Mouse (Mus musculus) thymus, postnatal 0 days (tissue): ENCODE results near the gene Olfr1045. TPM values are rescaled to one million over a fixed set of nuclear protein-coding genes. Genes with fewer than 3 reads are reported as not detected.
"Not testable (repeated sequence)": the region's sequence is repeated elsewhere in the genome, so short reads cannot be mapped to it uniquely, and the experiment has no call there.

Experiments used
- DNase-seq: peaks from one replicate; pipeline ENCODE4 v3.0.0-alpha.2; 2015; ENCODE audit warnings: low spot score
- polyA plus RNA-seq: library from polyadenylated mRNA; unstranded; fragments of >200 nt; fragmentation: Nextera tagmentation; extraction: Ambion mirVana; gene quantifications from 2 replicates; pipeline ENCODE4 v1.2.1, GENCODE M21; 2015

The Olfr1045 gene
- not detected in 2 replicates for polyA plus RNA-seq

DNA sequence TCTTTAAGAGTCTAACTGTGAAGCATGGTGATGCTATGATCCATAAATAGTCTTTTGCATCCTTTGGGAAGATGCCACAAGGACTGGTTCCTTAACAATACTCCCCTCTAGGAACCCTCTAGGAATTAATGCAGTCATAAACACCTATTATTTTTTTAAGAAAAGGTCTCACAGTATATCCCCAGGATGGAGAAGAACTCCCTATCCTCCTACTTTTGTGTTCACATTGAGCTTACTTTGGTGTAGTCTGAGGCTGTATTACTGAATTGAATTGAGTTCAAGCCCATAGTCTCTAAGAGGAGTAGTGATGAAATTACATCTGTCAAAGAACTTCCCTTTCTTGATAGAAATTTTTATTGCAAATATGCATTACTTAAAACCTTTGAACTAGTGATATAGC, at the start of gene Olfr1045:
Gene Olfr1045 (minus strand): TSS at position 101 of the 400 bp plus-strand sequence.
- DNase-seq: no peak

DNA sequence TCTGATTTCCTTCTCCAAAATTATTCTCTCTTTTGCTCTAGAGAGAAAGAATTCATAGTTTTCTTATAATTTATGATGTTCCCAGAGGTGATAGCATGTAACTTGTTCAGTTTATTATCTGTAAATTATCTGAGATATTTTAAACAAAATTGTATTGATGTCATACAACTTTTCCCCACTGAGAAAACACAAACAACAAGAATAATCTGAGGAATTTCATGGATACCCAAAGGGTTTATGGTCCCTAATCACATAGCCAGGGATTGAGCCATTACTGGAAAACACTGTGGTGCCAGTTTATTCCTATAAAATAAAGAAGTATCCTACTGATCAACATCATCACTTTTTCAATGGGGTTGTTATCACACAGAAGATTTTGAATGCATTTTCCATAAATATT, 37.4 kb upstream of the Olfr1045 start, which contains the start of gene Olfr1048:
Gene Olfr1048 (minus strand): TSS at position 101 of the 400 bp plus-strand sequence.
- DNase-seq: no peak

DNA sequence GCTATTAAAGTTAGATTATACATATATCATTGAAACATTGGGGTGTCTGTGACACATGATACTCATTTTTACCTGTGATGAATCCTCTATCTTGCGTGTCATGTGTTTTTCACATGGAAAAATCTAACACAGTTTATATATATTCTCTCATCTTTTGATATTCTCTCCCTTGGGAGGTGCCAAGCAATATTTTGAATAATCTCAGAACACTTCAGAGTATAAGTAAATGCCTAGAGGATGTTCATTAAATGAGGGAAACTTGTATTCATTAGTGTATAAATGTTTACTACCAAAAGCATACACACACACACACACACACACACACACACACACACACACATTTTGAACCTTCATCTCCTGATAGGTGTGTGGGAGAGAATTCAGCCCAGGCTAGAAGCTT, 28.5 kb upstream of the Olfr1045 start, which contains the start of gene Olfr1047:
Gene Olfr1047 (minus strand): TSS at position 101 of the 400 bp plus-strand sequence.
- DNase-seq: no peak

DNA sequence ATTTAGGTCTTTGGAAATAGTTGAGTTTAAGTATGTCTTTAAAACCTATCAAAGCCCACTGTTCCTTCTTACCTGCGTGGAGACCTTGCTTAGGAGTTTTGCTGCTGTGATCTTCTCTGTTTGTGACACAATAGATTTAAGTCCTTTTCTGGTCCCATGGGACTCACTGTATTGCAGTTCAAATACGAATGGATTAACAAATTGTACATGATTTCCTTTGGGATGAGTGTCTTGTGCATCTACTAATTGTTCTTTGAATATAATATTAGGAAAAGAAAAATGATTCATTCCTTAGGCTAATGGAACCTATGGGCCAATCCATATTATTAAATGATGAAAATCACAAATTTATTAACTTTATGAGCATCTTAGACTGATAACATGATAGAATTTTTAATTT, 16.4 kb upstream of the Olfr1045 start, which contains the start of gene Olfr1046:
Gene Olfr1046 (minus strand): TSS at position 101 of the 400 bp plus-strand sequence.
- no peak for DNase-seq

DNA sequence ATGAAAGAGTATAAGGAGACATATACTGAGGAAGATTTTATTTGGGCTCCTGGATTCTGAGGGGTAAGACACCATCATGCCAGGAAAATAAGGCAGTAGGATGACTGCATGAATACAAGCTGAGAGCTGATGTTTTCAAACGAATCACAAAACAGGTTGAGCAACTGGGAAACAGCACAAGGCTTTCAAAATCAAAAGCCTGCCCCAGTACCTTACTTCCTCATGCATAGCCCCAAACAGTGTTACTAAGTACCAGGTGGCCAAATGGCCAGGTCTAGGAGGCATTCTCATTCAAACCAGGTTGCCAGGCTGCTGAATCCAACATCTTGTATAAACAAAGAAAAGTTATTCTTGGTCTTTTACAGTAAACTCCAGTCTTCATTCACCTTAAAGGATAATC, 6.9 kb downstream of the Olfr1045 start:
- DNase-seq: no peak

DNA sequence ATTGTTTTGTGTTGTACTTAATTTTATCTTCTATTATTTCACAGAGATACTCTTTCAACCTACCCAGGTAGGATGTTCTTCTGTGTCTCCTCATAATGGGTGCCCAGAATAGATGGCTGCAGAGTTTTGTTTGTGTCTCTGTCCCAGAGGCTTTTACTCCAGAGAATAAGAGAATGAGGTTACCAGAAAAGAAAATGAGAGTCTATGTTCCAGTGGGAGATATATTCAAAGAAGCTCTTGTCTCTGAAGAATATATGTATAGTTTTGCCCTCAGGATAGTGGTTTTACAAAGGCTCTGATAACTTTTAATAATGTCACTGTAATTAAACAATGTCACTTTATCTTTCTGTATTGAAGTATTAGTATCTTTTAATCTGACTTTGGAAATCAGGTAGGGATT, 17.2 kb downstream of the Olfr1045 start, which contains the start of gene Olfr52:
Gene Olfr52 (minus strand): TSS at position 101 of the 400 bp plus-strand sequence.
- no peak for DNase-seq

DNA sequence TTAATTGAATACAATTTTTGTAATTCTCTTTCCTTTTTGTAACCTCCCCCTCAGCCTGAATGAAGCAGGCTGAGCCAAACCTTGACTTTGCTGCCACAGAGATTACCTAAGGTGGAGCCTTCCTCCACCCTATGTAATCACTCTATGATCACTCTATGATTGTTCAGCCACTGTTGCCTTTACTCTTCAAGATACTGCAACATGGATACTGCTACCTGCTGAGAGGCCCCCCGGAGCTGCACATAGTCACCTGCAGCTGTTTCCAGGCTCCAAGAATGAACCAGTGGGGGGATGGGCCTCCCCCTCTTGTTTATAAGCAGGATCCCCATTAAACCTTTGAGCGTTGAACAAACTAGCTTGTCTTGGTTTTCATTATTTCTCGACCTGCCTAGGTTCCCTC, 22.9 kb downstream of the Olfr1045 start:
- no peak for DNase-seq

DNA sequence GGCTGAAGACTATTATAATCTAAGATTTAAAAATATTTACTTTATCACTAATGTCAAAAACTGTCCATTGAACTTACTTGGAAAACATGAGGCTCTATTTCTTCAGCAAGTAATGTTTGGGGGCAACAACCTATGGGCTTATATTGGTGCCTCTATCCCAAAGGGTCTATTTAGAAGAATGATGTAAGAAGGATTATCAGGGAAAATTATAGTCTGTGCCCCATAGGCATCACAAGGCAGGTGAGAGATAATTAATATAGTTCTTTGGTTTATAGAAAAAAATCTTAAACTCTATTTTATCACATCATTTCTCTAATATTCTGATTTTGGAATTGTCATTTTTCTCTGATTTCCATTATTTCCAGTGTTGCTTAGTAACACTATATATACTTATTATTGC, 25.1 kb downstream of the Olfr1045 start, which contains the start of gene Olfr1044:
Gene Olfr1044 (minus strand): TSS at position 101 of the 400 bp plus-strand sequence.
- DNase-seq: no peak

DNA sequence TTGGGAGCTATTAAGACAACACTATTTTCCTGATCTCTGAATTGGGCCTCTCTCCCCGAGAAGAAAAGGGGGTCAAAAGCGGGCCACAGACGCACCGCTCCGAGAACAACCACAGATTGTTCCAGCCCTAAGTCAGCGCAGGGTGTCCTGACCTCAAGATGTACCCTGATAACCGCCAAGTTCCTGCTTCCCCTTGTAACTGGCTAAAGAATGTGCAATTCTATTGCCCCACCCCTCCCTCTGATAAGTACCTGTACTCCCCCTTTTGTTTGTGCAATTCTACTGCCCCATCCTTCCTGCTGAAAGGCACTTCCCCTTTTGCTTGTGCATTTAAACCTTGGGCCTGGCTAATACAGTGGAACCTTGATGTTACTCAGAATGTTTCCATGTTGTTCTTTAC, 27.4 kb downstream of the Olfr1045 start:
- not testable (repeated sequence) for DNase-seq

DNA sequence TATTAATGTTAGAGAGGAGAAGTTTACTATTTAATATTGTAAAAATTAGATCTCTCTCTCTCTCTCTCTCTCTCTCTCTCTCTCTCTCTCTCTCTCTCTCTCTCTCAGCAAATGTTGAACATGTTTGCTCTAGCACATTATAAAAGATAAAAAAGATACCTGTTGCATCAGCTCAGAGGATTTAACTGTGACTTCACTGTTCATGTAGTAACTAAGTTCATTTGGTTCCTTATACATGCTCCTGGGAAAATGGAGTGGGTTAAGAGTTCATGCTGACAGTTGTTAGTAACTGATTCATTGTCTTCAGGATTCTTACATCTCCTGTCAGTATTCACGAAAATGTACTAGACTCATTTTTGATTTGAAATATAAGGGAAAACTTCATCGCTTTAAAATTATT, 35.4 kb downstream of the Olfr1045 start, which contains the start of gene Olfr1043:
Gene Olfr1043 (minus strand): TSS at position 101 of the 400 bp plus-strand sequence.
- no peak for DNase-seq

DNA sequence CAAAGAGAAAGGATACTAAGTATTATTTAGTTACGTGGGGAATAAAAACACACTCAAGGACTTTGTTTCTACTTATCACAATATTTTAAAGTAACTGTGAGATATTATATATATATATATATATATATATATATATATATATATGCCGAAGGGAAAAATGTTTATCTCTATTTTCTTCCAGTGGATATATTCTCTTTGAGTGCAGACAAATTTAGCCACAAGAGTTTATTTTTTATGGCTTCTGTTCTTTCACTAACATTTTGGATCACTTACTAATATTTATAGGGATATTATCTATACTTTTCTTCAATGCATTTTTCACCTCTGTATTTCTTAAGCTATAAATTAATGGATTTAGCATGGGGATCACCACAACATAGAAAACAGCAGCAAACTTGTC, 41.1 kb downstream of the Olfr1045 start, which contains the start of gene Olfr1042:
Gene Olfr1042 (minus strand): TSS at position 101 of the 400 bp plus-strand sequence.
- no peak for DNase-seq

DNA sequence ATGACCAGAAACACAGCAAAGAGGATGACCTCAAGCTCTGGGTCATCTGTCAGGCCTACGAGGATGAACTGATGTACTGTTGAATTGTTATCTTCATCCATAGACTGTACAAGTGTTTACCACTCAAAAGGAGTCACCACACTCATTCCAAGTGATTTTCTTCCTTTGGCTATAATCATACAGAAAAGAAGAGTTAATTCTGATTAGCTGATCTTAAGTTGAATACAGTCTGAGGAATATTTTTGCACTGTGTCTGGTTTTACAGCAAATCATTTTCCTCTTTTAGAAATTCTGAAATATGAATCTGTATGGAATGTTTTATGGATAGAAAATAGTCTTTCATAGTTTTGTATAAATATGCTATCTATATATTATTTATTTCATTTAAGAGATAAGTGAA, 56.2 kb downstream of the Olfr1045 start, which contains the start of gene Olfr1040:
Gene Olfr1040 (minus strand): TSS at position 101 of the 400 bp plus-strand sequence.
- no peak for DNase-seq

Other genes with a start within 250 kb of the Olfr1045 start
- gene Olfr1029, start 229.1 kb downstream of the Olfr1045 start, polyA plus RNA-seq: not detected in 2 replicates
- not detected in 2 replicates for gene Olfr1030, start 223.7 kb downstream of the Olfr1045 start, polyA plus RNA-seq
- gene Olfr1031, start 212.7 kb downstream of the Olfr1045 start, polyA plus RNA-seq: not detected in 2 replicates
- gene Olfr1032, start 197.5 kb downstream of the Olfr1045 start, polyA plus RNA-seq: not detected in 2 replicates
- 1.7 and 2.3 TPM in 2 replicates for gene Olfr1033, start 182.4 kb downstream of the Olfr1045 start, polyA plus RNA-seq
- gene Olfr1034, start 157.1 kb downstream of the Olfr1045 start, polyA plus RNA-seq: 0.03 and 0.05 TPM in 2 replicates
- gene Olfr1036, start 129.0 kb downstream of the Olfr1045 start, polyA plus RNA-seq: not detected in 2 replicates
- gene Olfr1037, start 115.6 kb downstream of the Olfr1045 start, polyA plus RNA-seq: not detected in 2 replicates
- gene Olfr1039, start 67.1 kb downstream of the Olfr1045 start, polyA plus RNA-seq: not detected in 2 replicates
- gene Olfr1040, start 56.3 kb downstream of the Olfr1045 start, polyA plus RNA-seq: not detected in 2 replicates
- not detected in 2 replicates for gene Olfr1042, start 41.2 kb downstream of the Olfr1045 start, polyA plus RNA-seq
- gene Olfr1043, start 35.5 kb downstream of the Olfr1045 start, polyA plus RNA-seq: not detected in 2 replicates
- not detected in 2 replicates for gene Olfr1044, start 25.2 kb downstream of the Olfr1045 start, polyA plus RNA-seq
- gene Olfr52, start 17.3 kb downstream of the Olfr1045 start, polyA plus RNA-seq: not detected in 2 replicates
- not detected in 2 replicates for gene Olfr1046, start 16.3 kb upstream of the Olfr1045 start, polyA plus RNA-seq
- gene Olfr1047, start 28.4 kb upstream of the Olfr1045 start, polyA plus RNA-seq: not detected in 2 replicates
- not detected in 2 replicates for gene Olfr1048, start 37.3 kb upstream of the Olfr1045 start, polyA plus RNA-seq
- gene Olfr1049, start 55.3 kb upstream of the Olfr1045 start, polyA plus RNA-seq: not detected in 2 replicates
- not detected in 2 replicates for gene Olfr1051, start 76.1 kb upstream of the Olfr1045 start, polyA plus RNA-seq
- gene Olfr1052, start 89.4 kb upstream of the Olfr1045 start, polyA plus RNA-seq: not detected in 2 replicates
- not detected in 2 replicates for gene Olfr1053, start 112.3 kb upstream of the Olfr1045 start, polyA plus RNA-seq
- gene Olfr1054, start 132.4 kb upstream of the Olfr1045 start, polyA plus RNA-seq: not detected in 2 replicates
- not detected in 2 replicates for gene Olfr1055, start 147.3 kb upstream of the Olfr1045 start, polyA plus RNA-seq
- gene Olfr1056, start 159.5 kb upstream of the Olfr1045 start, polyA plus RNA-seq: not detected in 2 replicates
- not detected in 2 replicates for gene Olfr1057, start 175.4 kb upstream of the Olfr1045 start, polyA plus RNA-seq
- gene Olfr1058, start 185.6 kb upstream of the Olfr1045 start, polyA plus RNA-seq: 0.08 TPM in 1 of 2 replicates, not detected in the other
- gene Olfr1061, start 211.0 kb upstream of the Olfr1045 start, polyA plus RNA-seq: not detected in 2 replicates
- gene Olfr1062, start 223.7 kb upstream of the Olfr1045 start, polyA plus RNA-seq: 0.06 and 0.07 TPM in 2 replicates
- not detected in 2 replicates for gene Olfr1065, start 247.6 kb upstream of the Olfr1045 start, polyA plus RNA-seq